Mouse (Mus musculus) B cell, adult 2 months (primary cell): Measurements from ENCODE around the gene Vmn1r12.
"Not testable (repeated sequence)": the region's sequence is repeated elsewhere in the genome, so short reads cannot be mapped to it uniquely, and the experiment has no call there.

Experiments
- DNase-seq, 2 experiments: peaks; one replicate each; pipeline ENCODE4 v3.0.0; 2022

Vmn1r12 gene

GRCm38 (mm10) chr6:57156619-57157018 is at the start of gene Vmn1r12:
Gene Vmn1r12, plus strand, starts transcription at chr6:57156919.
- DNase-seq = no peak

- no peak for DNase-seq
Observed at GRCm38 (mm10) chr6:57109154-57109553, 47.6 kb upstream of the Vmn1r12 start, which contains the start of gene Vmn1r10. Gene Vmn1r10, plus strand, starts transcription at chr6:57109454.

- no peak for DNase-seq
Observed at GRCm38 (mm10) chr6:57133155-57133554, 23.6 kb upstream of the Vmn1r12 start, which contains the start of gene Vmn1r11. Gene Vmn1r11, plus strand, starts transcription at chr6:57133455.

- not testable (repeated sequence) for DNase-seq
Observed at GRCm38 (mm10) chr6:57190016-57190415, 33.3 kb downstream of the Vmn1r12 start.

- not testable (repeated sequence) for DNase-seq
Observed at GRCm38 (mm10) chr6:57202990-57203389, 46.3 kb downstream of the Vmn1r12 start, which contains the start of gene Vmn1r13. Gene Vmn1r13, plus strand, starts transcription at chr6:57203290.
